8 mouse cellular contexts compared by ENCODE assay signal in the genomic region with DNA sequence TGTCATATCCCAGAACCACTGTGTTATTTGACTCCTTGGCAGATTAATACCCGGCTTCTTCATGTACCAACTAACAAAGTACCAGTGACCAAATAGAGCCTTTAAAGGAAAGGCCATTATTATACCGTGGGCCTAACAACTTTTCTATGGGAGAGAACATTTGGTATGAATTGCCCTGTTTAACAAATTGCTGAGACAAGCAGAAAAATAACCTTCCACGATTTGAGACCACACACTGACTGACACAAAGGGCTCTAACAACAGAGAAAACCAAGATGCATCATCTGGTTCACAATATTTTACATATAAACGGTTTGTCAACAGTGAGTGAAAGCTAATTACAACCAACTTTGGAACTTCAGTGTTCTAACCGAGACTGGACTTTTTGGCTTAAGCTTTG. TPM values are rescaled to one million over a fixed set of nuclear protein-coding genes. Genes with fewer than 3 reads are reported as not detected.
A peak's percentile ranks its signal among the peaks of the same experiment; 100 is the strongest.
DNase-seq lines count a peak whose midpoint lies in the region; ATAC-seq and TF ChIP-seq lines count a peak whose summit lies in the region.

No protein-coding gene starts in this region.

- no peak for DNase-seq in testis, postnatal 14 days (ENCODE audit: low spot score)
- no peak for DNase-seq in liver, embryonic 11.5 days (ENCODE audit: low spot score)
- no peak for DNase-seq in right cerebral cortex, postnatal 25 days
- DNase-seq in adrenal gland, adult (ENCODE audit: inconsistent age in 2 of 2, low spot score in 1 of 2): no peak
- DNase-seq in T-cell, adult 2 months (ENCODE audit: low spot score): no peak

- peak overlapping the region; percentile 88 for H3K4me2 ChIP-seq in liver, embryonic 11.5 days

- peaks cover 6% of the 10 kb centered on the region for H3K36me3 ChIP-seq in erythroblast, embryonic 14.5 days (ENCODE audit: control insufficient read depth)
- H3K36me3 ChIP-seq in testis, adult 2 months (ENCODE audit: control insufficient read depth, insufficient read depth, low read length): no peaks in the 10 kb centered on the region
- H3K36me3 ChIP-seq in liver, embryonic 11.5 days (ENCODE audit: control insufficient read depth, insufficient read depth, low read length): peaks cover 5% of the 10 kb centered on the region; the same call in 1 of the 2 replicates

- no peaks in the 10 kb centered on the region for H3K9me3 ChIP-seq in erythroblast, embryonic 14.5 days (ENCODE audit: control insufficient read depth, low read length)
- H3K9me3 ChIP-seq in liver, embryonic 11.5 days (ENCODE audit: control insufficient read depth, low read length): no peaks in the 10 kb centered on the region

- H3K27me3 ChIP-seq in erythroblast, embryonic 14.5 days (ENCODE audit: control insufficient read depth): no peaks in the 10 kb centered on the region
- H3K27me3 ChIP-seq in testis, adult 2 months (ENCODE audit: control insufficient read depth, insufficient read depth, low read length): no peaks in the 10 kb centered on the region
- H3K27me3 ChIP-seq in liver, embryonic 11.5 days (replicated peaks; ENCODE audit: control insufficient read depth, insufficient read depth, low read length): no peaks in the 10 kb centered on the region

- H3K4me3 ChIP-seq in erythroblast, embryonic 14.5 days (replicated peaks): peak overlapping the region; percentile 91
- peak overlapping the region; percentile 84; the same call in 1 of the 2 replicates for H3K4me3 ChIP-seq in testis, adult 2 months (ENCODE audit: control insufficient read depth, low read depth, low read length)
- peak overlapping the region; percentile 94 for H3K4me3 ChIP-seq in liver, embryonic 11.5 days (ENCODE audit: low read depth, low read length)

- TF ChIP-seq POLR2A in testis, adult 2 months (IDR thresholded peaks at IDR 0.05; ENCODE audit: control insufficient read depth, low read depth, low read length): no peak

- peak overlapping the region; percentile 93; the same call in 1 of the 2 replicates for H3K9ac ChIP-seq in liver, embryonic 11.5 days (ENCODE audit: low read depth, low read length)

- H3K27ac ChIP-seq in testis, adult 2 months (ENCODE audit: control insufficient read depth, insufficient read depth, low read depth, low read length): no peak overlapping the region; the same call in 1 of the 2 replicates
- H3K27ac ChIP-seq in liver, embryonic 11.5 days (ENCODE audit: low read depth, low read length): no peak overlapping the region

- WGBS in liver, embryonic 11.5 days: 19% methylated on average over 5 of the region's 5 CpGs

- peaks cover 21% of the 10 kb centered on the region for H3K4me1 ChIP-seq in erythroblast, embryonic 14.5 days (ENCODE audit: control insufficient read depth)
- H3K4me1 ChIP-seq in testis, adult 2 months (ENCODE audit: control insufficient read depth, insufficient read depth, low read length): peaks cover 4% of the 10 kb centered on the region; the same call in 1 of the 2 replicates
- peaks cover 7% of the 10 kb centered on the region; the same call in 1 of the 2 replicates for H3K4me1 ChIP-seq in liver, embryonic 11.5 days (replicated peaks; ENCODE audit: control insufficient read depth, insufficient read depth, low read length)

- TF ChIP-seq CTCF in testis, adult 2 months (IDR thresholded peaks at IDR 0.05; ENCODE audit: control insufficient read depth, insufficient read depth, insufficient replicate concordance, low read depth, low read length): no peak

- no peak for ATAC-seq in erythroblast, adult 5-6 weeks (replicated peaks; ENCODE audit: low FRiP score, poor library complexity, severe bottlenecking)
- ATAC-seq in liver, embryonic 11.5 days (replicated peaks; ENCODE audit: low FRiP score): no peak

RNA-seq across cellular contexts. Expression of a gene that starts 1.0 kb away (rescaled TPM):
- 1.2 and 2.0 TPM in 2 replicates for polyA plus RNA-seq in erythroblast, embryonic 14.5 days (2012)
- total RNA-seq in erythroblast, adult 5-6 weeks (2015; ENCODE audit: low replicate concordance): 11.9 and 17.1 TPM in 2 replicates
- 8.1 and 10.9 TPM in 2 replicates for total RNA-seq in erythroblast, adult 5-6 weeks (2017; ENCODE audit: low replicate concordance)
- 13.9 and 19.8 TPM in 2 replicates for polyA plus RNA-seq in testis, adult 2 months (2012; rRNA removed)
- polyA plus RNA-seq in liver, embryonic 11.5 days (2014; fragmentation: Nextera tagmentation; extraction: Ambion mirVana): 39.4 and 45.0 TPM in 2 replicates

RNA-seq across cellular contexts. Expression of a gene that starts 25.4 kb away (rescaled TPM):
- not detected in 2 replicates for polyA plus RNA-seq in erythroblast, embryonic 14.5 days (2012)
- not detected in 2 replicates for total RNA-seq in erythroblast, adult 5-6 weeks (2015; ENCODE audit: low replicate concordance)
- not detected in 2 replicates for total RNA-seq in erythroblast, adult 5-6 weeks (2017; ENCODE audit: low replicate concordance)
- polyA plus RNA-seq in testis, adult 2 months (2012; rRNA removed): 5.7 and 7.0 TPM in 2 replicates
- 2.7 and 3.2 TPM in 2 replicates for polyA plus RNA-seq in liver, embryonic 11.5 days (2014; fragmentation: Nextera tagmentation; extraction: Ambion mirVana)

RNA-seq across cellular contexts. Expression of a gene that starts 28.7 kb away (rescaled TPM):
- polyA plus RNA-seq in erythroblast, embryonic 14.5 days (2012): 0.14 and 0.20 TPM in 2 replicates
- total RNA-seq in erythroblast, adult 5-6 weeks (2015; ENCODE audit: low replicate concordance): 59.9 and 134 TPM in 2 replicates
- total RNA-seq in erythroblast, adult 5-6 weeks (2017; ENCODE audit: low replicate concordance): 93.0 and 125 TPM in 2 replicates
- polyA plus RNA-seq in testis, adult 2 months (2012; rRNA removed): 159 and 247 TPM in 2 replicates
- polyA plus RNA-seq in liver, embryonic 11.5 days (2014; fragmentation: Nextera tagmentation; extraction: Ambion mirVana): 296 and 315 TPM in 2 replicates

Comparison
In these comparisons a context has a peak if more than half of its experiments do, and no peak if none do; other contexts are left out.
1. RNA of a gene that starts 28.7 kb away (polyA plus RNA-seq): 296 to 315 TPM in liver, embryonic 11.5 days and 159 to 247 TPM in testis, adult 2 months; 0.14 to 0.20 TPM in erythroblast, embryonic 14.5 days; every median in the first group is over 100 times any median in the second.
2. Peak in every context shown above with its lines, with median percentiles within 50 percentile points of each other: H3K4me3 ChIP-seq.